Mouse (Mus musculus): Measurements from ENCODE around the gene Syt16.

- TF ChIP-seq CTCF (IDR thresholded peaks at IDR 0.05) = no peak
- TF ChIP-seq EP300 (IDR thresholded peaks at IDR 0.05) = no peak
Observed at GRCm38 (mm10) chr12:74282846-74283245, 285.4 kb downstream of the Syt16 start.

Measured in lung, postnatal 0 days (tissue).